In genomic region chr3:85313646-85314255, GRCm38 (mm10) we compare ENCODE assay signal across 17 mouse cellular contexts.
A peak's percentile ranks its signal among the peaks of the same experiment; 100 is the strongest.
DNase-seq lines count a peak whose midpoint lies in the region; ATAC-seq and TF ChIP-seq lines count a peak whose summit lies in the region.
"Had no signal": no experiment of that assay in that cellular context is flagged by ENCODE, and none has a peak within 500 bp of the region (broad histone marks: within the 10 kb centered on the region; RNA-seq: fewer than 3 reads in every experiment).

No protein-coding gene starts in this region.

- 0 out of 2 replicates have a peak overlapping the region, but pooled peaks have one; percentile 12 for H3K27ac ChIP-seq in heart, embryonic 10.5 days
- H3K27ac ChIP-seq in neural tube, embryonic 14.5 days (ENCODE audit: low read depth, low read length), result 0 out of 2 replicates have a peak overlapping the region, but pooled peaks have one; percentile 13
- peak overlapping the region; percentile 33; the same call in 1 of the 2 replicates for H3K27ac ChIP-seq in limb, embryonic 14.5 days (replicated peaks; ENCODE audit: low read depth, low read length)
- H3K27ac ChIP-seq in stomach, embryonic 16.5 days (ENCODE audit: low read length), result no peak overlapping the region
- no peak overlapping the region for H3K27ac ChIP-seq in intestine, embryonic 15.5 days
- H3K27ac ChIP-seq: heart, embryonic 15.5 days had no signal

- no peak overlapping the region for H3K4me2 ChIP-seq in neural tube, embryonic 14.5 days (ENCODE audit: low read depth, low read length)
- peak overlapping the region; percentile 18; the same call in 1 of the 2 replicates for H3K4me2 ChIP-seq in limb, embryonic 14.5 days (replicated peaks; ENCODE audit: low read depth, low read length, severe bottlenecking)
- peak overlapping the region; percentile 19; the same call in 1 of the 2 replicates for H3K4me2 ChIP-seq in stomach, embryonic 16.5 days (ENCODE audit: low read depth, low read length)
- no peak overlapping the region for H3K4me2 ChIP-seq in intestine, embryonic 15.5 days (replicated peaks)
- H3K4me2 ChIP-seq: heart, embryonic 15.5 days had no signal

- peaks cover 9% of the 10 kb centered on the region; the same call in 1 of the 2 replicates for H3K4me1 ChIP-seq in heart, embryonic 10.5 days
- H3K4me1 ChIP-seq in neural tube, embryonic 14.5 days (ENCODE audit: control insufficient read depth, insufficient read depth, low read length), result peaks cover 2% of the 10 kb centered on the region; the same call in 1 of the 2 replicates
- H3K4me1 ChIP-seq in limb, embryonic 14.5 days (ENCODE audit: control insufficient read depth, insufficient read depth, low read length), result peaks cover 11% of the 10 kb centered on the region
- 0 out of 2 replicates have a peak, but pooled peaks cover 5% of the 10 kb centered on the region for H3K4me1 ChIP-seq in stomach, embryonic 16.5 days (ENCODE audit: control insufficient read depth, insufficient read depth, low read length)
- H3K4me1 ChIP-seq in intestine, embryonic 15.5 days (replicated peaks), result no peaks in the 10 kb centered on the region

- no peak for TF ChIP-seq POLR2A in limb, embryonic 14.5 days (IDR thresholded peaks at IDR 0.05; ENCODE audit: borderline replicate concordance, extremely low read depth, insufficient read depth, insufficient read length)

- H3K36me3 ChIP-seq in heart, embryonic 10.5 days, result no peaks in the 10 kb centered on the region
- H3K36me3 ChIP-seq in neural tube, embryonic 14.5 days (ENCODE audit: control insufficient read depth, insufficient read depth, low read length), result no peaks in the 10 kb centered on the region
- no peaks in the 10 kb centered on the region for H3K36me3 ChIP-seq in limb, embryonic 14.5 days (ENCODE audit: control insufficient read depth, insufficient read depth, low read length)
- no peaks in the 10 kb centered on the region for H3K36me3 ChIP-seq in stomach, embryonic 16.5 days (ENCODE audit: control insufficient read depth, insufficient read depth, low read length)
- H3K36me3 ChIP-seq in intestine, embryonic 15.5 days, result no peaks in the 10 kb centered on the region
- H3K36me3 ChIP-seq: G1E; heart, embryonic 15.5 days had no signal

- WGBS in heart, embryonic 10.5 days, result 37% methylated on average over 4 of the region's 4 CpGs
- WGBS in neural tube, embryonic 14.5 days, result 11% methylated on average over 4 of the region's 4 CpGs
- WGBS in limb, embryonic 14.5 days, result 9% methylated on average over 4 of the region's 4 CpGs
- WGBS in stomach, embryonic 16.5 days, result 16% methylated on average over 4 of the region's 4 CpGs
- 11% methylated on average over 4 of the region's 4 CpGs for WGBS in intestine, embryonic 15.5 days

- intact Hi-C loops in heart, postnatal 14 days (cut with DNase I), result no loop called here

- no peaks in the 10 kb centered on the region; the same call in 1 of the 2 replicates for H3K27me3 ChIP-seq in heart, embryonic 10.5 days (ENCODE audit: insufficient read depth, poor library complexity, severe bottlenecking)
- no peaks in the 10 kb centered on the region for H3K27me3 ChIP-seq in neural tube, embryonic 14.5 days (ENCODE audit: control insufficient read depth, insufficient read depth, low read length)
- H3K27me3 ChIP-seq in limb, embryonic 14.5 days (ENCODE audit: control insufficient read depth, insufficient read depth, low read length), result no peaks in the 10 kb centered on the region
- H3K27me3 ChIP-seq in stomach, embryonic 16.5 days (ENCODE audit: control insufficient read depth, insufficient read depth, low read length), result no peaks in the 10 kb centered on the region
- H3K27me3 ChIP-seq in intestine, embryonic 15.5 days (replicated peaks), result no peaks in the 10 kb centered on the region
- H3K27me3 ChIP-seq: heart, embryonic 15.5 days had no signal

- H3K9me3 ChIP-seq in heart, embryonic 10.5 days, result no peaks in the 10 kb centered on the region
- H3K9me3 ChIP-seq in neural tube, embryonic 14.5 days (ENCODE audit: control insufficient read depth, low read length), result no peaks in the 10 kb centered on the region
- H3K9me3 ChIP-seq in limb, embryonic 14.5 days (ENCODE audit: control insufficient read depth, low read length), result no peaks in the 10 kb centered on the region
- H3K9me3 ChIP-seq in stomach, embryonic 16.5 days (replicated peaks; ENCODE audit: control insufficient read depth, low read length), result no peaks in the 10 kb centered on the region
- H3K9me3 ChIP-seq in intestine, embryonic 15.5 days, result no peaks in the 10 kb centered on the region
- H3K9me3 ChIP-seq: G1E; heart, embryonic 15.5 days had no signal

- no peak overlapping the region for H3K9ac ChIP-seq in neural tube, embryonic 14.5 days (replicated peaks; ENCODE audit: low read depth, low read length)
- no peak overlapping the region for H3K9ac ChIP-seq in limb, embryonic 14.5 days (ENCODE audit: low read depth, low read length, severe bottlenecking)
- H3K9ac ChIP-seq in stomach, embryonic 16.5 days (ENCODE audit: low read length), result no peak overlapping the region
- no peak overlapping the region for H3K9ac ChIP-seq in intestine, embryonic 15.5 days
- H3K9ac ChIP-seq: forebrain, postnatal 0 days; heart, embryonic 15.5 days had no signal

- no peak for DNase-seq in heart, embryonic 10.5 days (ENCODE audit: low spot score)
- DNase-seq in heart, postnatal 14 days, result no peak
- DNase-seq in neural tube, embryonic 10.5 days (ENCODE audit: extremely low spot score, low spot score), result no peak
- peak; percentile 16 for DNase-seq in limb, embryonic 14.5 days (ENCODE audit: low spot score)
- DNase-seq in thymus, postnatal 25 days, result no peak
- DNase-seq: B cell, adult 2 months; cerebellum, adult 2 months; forebrain, postnatal 0 days; gastrocnemius, postnatal 14 days; kidney, adult 18-20 months; lung, postnatal 4 days; right cerebral cortex, adult 18-20 months had no signal

- no peak overlapping the region for H3K4me3 ChIP-seq in heart, embryonic 10.5 days
- no peak overlapping the region for H3K4me3 ChIP-seq in neural tube, embryonic 14.5 days (ENCODE audit: low read depth, low read length)
- H3K4me3 ChIP-seq in limb, embryonic 14.5 days (replicated peaks; ENCODE audit: low read length), result no peak overlapping the region
- H3K4me3 ChIP-seq in stomach, embryonic 16.5 days (replicated peaks; ENCODE audit: low read length), result no peak overlapping the region
- H3K4me3 ChIP-seq in intestine, embryonic 15.5 days (replicated peaks), result no peak overlapping the region
- H3K4me3 ChIP-seq: heart, embryonic 15.5 days had no signal

- no peak for ATAC-seq in neural tube, embryonic 14.5 days (ENCODE audit: low read depth)
- ATAC-seq in limb, embryonic 14.5 days (ENCODE audit: low FRiP score, low read depth), result no peak
- no peak for ATAC-seq in stomach, embryonic 16.5 days (ENCODE audit: insufficient read depth, low FRiP score)
- ATAC-seq in intestine, embryonic 15.5 days, result no peak
- ATAC-seq: forebrain, postnatal 0 days had no signal

Comparison
In these comparisons a context has a peak if more than half of its experiments do, and no peak if none do; other contexts are left out.
1. H3K27ac ChIP-seq: peak in heart, embryonic 10.5 days (single experiment), neural tube, embryonic 14.5 days (single experiment) and limb, embryonic 14.5 days (single experiment); none in stomach, embryonic 16.5 days (single experiment) and intestine, embryonic 15.5 days (single experiment).
2. H3K4me2 ChIP-seq: peak in limb, embryonic 14.5 days (single experiment) and stomach, embryonic 16.5 days (single experiment); none in neural tube, embryonic 14.5 days (single experiment) and intestine, embryonic 15.5 days (single experiment).